Mouse (Mus musculus) colon, adult 2 months (tissue): ENCODE measurements around the gene Plekhb2. TPM values are rescaled to one million over a fixed set of nuclear protein-coding genes. Genes with fewer than 3 reads are reported as not detected.

Experiments
- polyA plus RNA-seq: library from polyadenylated mRNA; depleted of rRNA; stranded (reverse); fragments of >200 nt; gene quantifications from 2 replicates; pipeline ENCODE4 v1.2.3, GENCODE M21; 2012; rRNA removed

Plekhb2 gene
- 203 and 249 TPM in 2 replicates for polyA plus RNA-seq

DNA sequence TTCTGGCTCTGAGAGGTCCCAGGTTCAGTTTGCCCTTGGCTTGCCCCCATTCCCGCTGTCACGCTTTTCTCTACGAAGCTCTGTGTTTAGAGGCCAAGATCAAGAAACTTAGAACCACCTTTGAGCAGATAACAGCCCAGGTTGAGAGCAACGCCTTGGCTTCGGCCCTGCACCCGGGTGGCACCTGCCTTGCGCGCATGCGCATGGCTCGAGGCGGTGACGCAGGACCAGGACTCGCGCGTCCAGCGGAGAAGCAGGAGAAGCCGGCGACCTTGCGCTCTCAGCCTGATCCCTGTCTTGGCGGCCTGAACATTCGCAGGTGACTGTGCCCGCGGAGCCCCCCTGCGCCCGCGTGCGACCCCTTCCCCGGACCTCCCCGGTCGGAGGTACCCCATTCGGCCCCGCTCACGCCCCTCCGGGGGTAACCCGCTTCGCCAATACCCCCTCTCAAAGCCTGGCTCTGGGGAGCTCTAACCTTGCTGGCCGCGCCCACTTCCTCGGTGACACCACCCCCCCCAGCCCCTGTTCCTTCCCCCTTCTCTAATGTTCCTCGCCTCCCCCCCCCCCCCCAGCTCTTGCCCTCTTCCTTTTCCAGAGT lies at the start of gene Plekhb2:
Gene Plekhb2 (plus strand): TSS at position 232 of the 598 bp plus-strand sequence.

GRCm38 (mm10) chr1:34842887-34843618 lies 6.7 kb upstream of the Plekhb2 start, which contains the start of gene Fam168b:
Gene Fam168b (minus strand): TSS chr1:34843065.

Other genes with a start within 250 kb of the Plekhb2 start
- 238 and 316 TPM in 2 replicates for gene Fam168b, start 6.9 kb upstream of the Plekhb2 start, polyA plus RNA-seq